Comparison of ENCODE assay signal across 12 mouse cellular contexts in the genomic region with DNA sequence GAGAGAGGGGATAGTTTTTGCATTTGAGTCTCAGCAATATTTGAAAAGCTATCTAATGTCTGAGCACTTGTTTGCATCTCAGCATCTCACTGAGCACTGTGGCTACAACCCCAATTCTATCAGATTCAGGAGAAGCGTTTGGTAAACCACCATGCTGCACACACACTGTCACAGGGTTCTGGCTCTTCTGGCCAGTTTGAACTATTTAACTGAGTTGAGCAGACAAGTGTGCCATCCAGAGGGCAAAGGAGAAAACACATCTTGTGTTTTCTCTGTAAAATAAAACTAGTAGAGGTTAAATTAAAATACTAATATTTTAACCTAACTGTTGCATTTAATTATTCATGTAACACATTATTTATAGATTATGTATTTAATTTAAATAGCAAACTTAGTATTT.
DNase-seq lines count a peak whose midpoint lies in the region; ATAC-seq and TF ChIP-seq lines count a peak whose summit lies in the region.
"Had no signal": no experiment of that assay in that cellular context is flagged by ENCODE, and none has a peak within 500 bp of the region (broad histone marks: within the 10 kb centered on the region; RNA-seq: fewer than 3 reads in every experiment).

No protein-coding gene starts in this region.

- no peak overlapping the region for H3K4me3 ChIP-seq in left cerebral cortex, adult 2 months
- H3K4me3 ChIP-seq: hindbrain, embryonic 15.5 days; megakaryocyte, embryonic 14.5 days had no signal

- peak; percentile 17 for DNase-seq in cerebellum, adult 9-10 months
- DNase-seq in cerebellum, adult 11-12 months, result no peak
- no peak for DNase-seq in left cerebral cortex, adult 2 months (ENCODE audit: extremely low spot score in 1 of 2, low spot score in 2 of 2)
- DNase-seq in left cerebral cortex, postnatal 10 days (ENCODE audit: extremely low spot score in 1 of 2, low spot score in 2 of 2), result no peak
- peak; percentile 23 for DNase-seq in NIH3T3 (ENCODE audit: low read depth)
- DNase-seq in induced T-regulatory cell, adult 2 months (ENCODE audit: low read depth), result peak; percentile 16
- DNase-seq in spleen, postnatal 4 days (ENCODE audit: low spot score in 2 of 2), result no peak
- DNase-seq: heart, adult 18-20 months; liver had no signal

- no peak for ATAC-seq in erythroblast, adult 5-6 weeks (replicated peaks; ENCODE audit: low FRiP score, poor library complexity, severe bottlenecking)

- intact Hi-C loops in left cerebral cortex, adult 2 months (cut with DNase I), result loop anchor here (2.0 to 10.0 kb wide), 2 partner anchors 170 to 428 kb away; no protein-coding TSS in a partner anchor
- intact Hi-C loops in left cerebral cortex, postnatal 10 days (cut with DNase I), result loop anchor here (10.0 kb wide), 2 partner anchors 160 to 430 kb away; a partner anchor contains a TSS

- TF ChIP-seq CTCF in left cerebral cortex, adult 2 months (IDR thresholded peaks at IDR 0.05), result peak; percentile 58

- no peak overlapping the region for H3K27ac ChIP-seq in left cerebral cortex, adult 2 months
- H3K27ac ChIP-seq: hindbrain, embryonic 15.5 days had no signal

Comparison
In these comparisons a context has a peak if more than half of its experiments do, and no peak if none do; other contexts are left out.
1. DNase-seq: peak in cerebellum, adult 9-10 months (single experiment), NIH3T3 (single experiment) and induced T-regulatory cell, adult 2 months (single experiment); none in cerebellum, adult 11-12 months (single experiment), left cerebral cortex, adult 2 months (0 of 2), left cerebral cortex, postnatal 10 days (0 of 2) and spleen, postnatal 4 days (0 of 2).